Mouse (Mus musculus): ENCODE results near the gene Grk6. TPM values are rescaled to one million over a fixed set of nuclear protein-coding genes. Genes with fewer than 3 reads are reported as not detected.

Grk6 gene
- 29.1 TPM for polyA plus RNA-seq (2012; fragmentation: generic; extraction: Trizol)

DNA sequence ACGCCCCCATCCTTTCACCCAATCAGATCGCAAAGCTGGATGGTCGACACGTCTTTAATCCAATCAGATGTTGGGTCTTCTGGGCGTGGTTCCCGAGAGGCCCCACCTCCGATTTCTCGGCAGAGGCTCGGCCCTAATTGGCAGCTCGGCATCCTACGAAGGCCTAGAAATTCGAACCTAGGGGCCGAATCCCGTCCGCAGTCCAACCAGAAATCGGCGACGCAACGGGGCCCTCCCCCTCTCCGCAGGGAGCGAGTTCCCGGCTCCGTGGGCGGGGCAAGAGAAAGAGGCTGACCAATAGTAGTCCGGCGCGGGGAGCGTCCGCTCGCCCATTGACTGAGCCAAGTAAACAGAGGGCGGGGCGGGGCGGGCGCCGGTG is at the start of gene Grk6:
Gene Grk6 (plus strand): TSS at position 136 of the 379 bp plus-strand sequence.
- H3K4me2 ChIP-seq (ENCODE audit: low read depth): peak within 1 kb of the TSS; percentile 97
- H3K36me3 ChIP-seq (ENCODE audit: control insufficient read depth, insufficient read depth): no peaks in the 10 kb centered on the region
- no peak for TF ChIP-seq TCF3 (IDR thresholded peaks at IDR 0.05; ENCODE audit: insufficient read length, low read depth)
- no peak for TF ChIP-seq MYOD1 (IDR thresholded peaks at IDR 0.05; ENCODE audit: control insufficient read depth in 1 of 3, insufficient read length in 2 of 3, low read depth in 2 of 3)
- no peak for TF ChIP-seq MAX (IDR thresholded peaks at IDR 0.05; ENCODE audit: low read depth)
- TF ChIP-seq MYOG (IDR thresholded peaks at IDR 0.05; ENCODE audit: control insufficient read depth in 1 of 3, insufficient read depth in 1 of 3, insufficient read length in 2 of 3, low read depth in 2 of 3): no peak
- TF ChIP-seq REST (IDR thresholded peaks at IDR 0.05; ENCODE audit: insufficient read depth, insufficient read length): no peak
- TF ChIP-seq POLR2AphosphoS2 (IDR thresholded peaks at IDR 0.05; ENCODE audit: insufficient read length, low read depth): no peak
- TF ChIP-seq SRF (IDR thresholded peaks at IDR 0.05; ENCODE audit: control insufficient read depth, insufficient read length, low read depth): peak; percentile 54
- no peak for TF ChIP-seq CEBPB (IDR thresholded peaks at IDR 0.05; ENCODE audit: insufficient read depth, poor library complexity, severe bottlenecking)
- no peak for TF ChIP-seq TCF12 (IDR thresholded peaks at IDR 0.05; ENCODE audit: insufficient read depth, poor library complexity, severe bottlenecking)
- TF ChIP-seq USF1 (IDR thresholded peaks at IDR 0.05; ENCODE audit: low read depth): no peak
- peak; percentile 7 for TF ChIP-seq E2F4 (IDR thresholded peaks at IDR 0.05; ENCODE audit: insufficient read depth)
- H3K4me3 ChIP-seq: peak within 1 kb of the TSS; percentile 47
- peak within 1 kb of the TSS; percentile 92 for H3ac ChIP-seq (ENCODE audit: control insufficient read depth, insufficient read length)
- H3K27me3 ChIP-seq (ENCODE audit: control insufficient read depth, insufficient read depth, insufficient read length): no peaks in the 10 kb centered on the region
- peaks cover 35% of the 10 kb centered on the region for H3K79me2 ChIP-seq (ENCODE audit: control insufficient read depth, insufficient read depth)

DNA sequence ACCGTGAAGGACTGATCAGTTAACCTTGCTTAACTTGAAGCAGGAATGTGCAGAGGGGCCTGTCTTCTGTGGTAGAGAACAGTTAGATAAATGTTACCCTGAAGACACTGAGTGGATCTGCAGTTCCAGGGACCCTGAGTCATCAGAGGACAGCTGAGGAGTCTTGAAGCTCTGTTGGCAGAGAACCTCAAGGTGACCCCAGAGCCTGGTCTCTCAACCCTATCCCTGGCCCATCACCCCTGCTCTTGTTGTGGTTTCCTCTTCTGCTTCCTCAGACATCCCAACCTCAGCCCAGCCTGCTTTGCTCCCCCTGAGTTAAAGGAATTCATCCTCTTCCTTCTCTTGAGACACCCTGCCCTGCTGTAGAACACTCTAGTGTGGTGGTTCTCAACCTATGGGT is 46.8 kb upstream of the Grk6 start, which contains the start of gene Slc34a1:
Gene Slc34a1 (plus strand): TSS at position 100 of the 400 bp plus-strand sequence.
- TF ChIP-seq TCF3 (IDR thresholded peaks at IDR 0.05; ENCODE audit: insufficient read length, low read depth) (no peak), USF1 (IDR thresholded peaks at IDR 0.05; ENCODE audit: low read depth) (no peak), MYOD1 (IDR thresholded peaks at IDR 0.05; ENCODE audit: control insufficient read depth in 1 of 3, insufficient read length in 2 of 3, low read depth in 2 of 3) (peak in 1 of 3 experiments; percentile 47), E2F4 (IDR thresholded peaks at IDR 0.05; ENCODE audit: insufficient read depth) (no peak), MYOG (IDR thresholded peaks at IDR 0.05; ENCODE audit: control insufficient read depth in 1 of 3, insufficient read depth in 1 of 3, insufficient read length in 2 of 3, low read depth in 2 of 3) (peak in 1 of 3 experiments; percentile 59), MAX (IDR thresholded peaks at IDR 0.05; ENCODE audit: low read depth) (no peak)
- no peak within 1 kb of the TSS for H3ac ChIP-seq (ENCODE audit: control insufficient read depth, insufficient read length)
- no peaks in the 10 kb centered on the region for H3K36me3 ChIP-seq (ENCODE audit: control insufficient read depth, insufficient read depth)
- H3K27me3 ChIP-seq (ENCODE audit: control insufficient read depth, insufficient read depth, insufficient read length): peaks cover 38% of the 10 kb centered on the region
- H3K79me2 ChIP-seq (ENCODE audit: control insufficient read depth, insufficient read depth): no peaks in the 10 kb centered on the region
- no peak within 1 kb of the TSS for H3K4me3 ChIP-seq
- H3K4me2 ChIP-seq (ENCODE audit: low read depth): no peak within 1 kb of the TSS

GRCm38 (mm10) chr13:55399300-55400038 is 45.4 kb upstream of the Grk6 start:
- no peak overlapping the region for H3ac ChIP-seq (ENCODE audit: control insufficient read depth, insufficient read length)
- no peaks in the 10 kb centered on the region for H3K79me2 ChIP-seq (ENCODE audit: control insufficient read depth, insufficient read depth)
- no peak overlapping the region for H3K4me2 ChIP-seq (ENCODE audit: low read depth)
- H3K36me3 ChIP-seq (ENCODE audit: control insufficient read depth, insufficient read depth): no peaks in the 10 kb centered on the region
- peaks cover 42% of the 10 kb centered on the region for H3K27me3 ChIP-seq (ENCODE audit: control insufficient read depth, insufficient read depth, insufficient read length)
- TF ChIP-seq USF1 (IDR thresholded peaks at IDR 0.05; ENCODE audit: low read depth) (no peak), MYOD1 (IDR thresholded peaks at IDR 0.05; ENCODE audit: control insufficient read depth in 1 of 3, insufficient read length in 2 of 3, low read depth in 2 of 3) (peak in 1 of 3 experiments; percentile 59), MYOG (IDR thresholded peaks at IDR 0.05; ENCODE audit: control insufficient read depth in 1 of 3, insufficient read depth in 1 of 3, insufficient read length in 2 of 3, low read depth in 2 of 3) (no peak)
- no peak overlapping the region for H3K4me3 ChIP-seq

- Histone ChIP-seq H3K27me3 (ENCODE audit: control insufficient read depth, insufficient read depth, insufficient read length) (peaks cover 37% of the 10 kb centered on the region), H3K4me3 (no peak overlapping the region), H3ac (ENCODE audit: control insufficient read depth, insufficient read length) (no peak overlapping the region), H3K36me3 (ENCODE audit: control insufficient read depth, insufficient read depth) (no peaks in the 10 kb centered on the region), H3K4me2 (ENCODE audit: low read depth) (no peak overlapping the region), H3K79me2 (ENCODE audit: control insufficient read depth, insufficient read depth) (no peaks in the 10 kb centered on the region)
- TF ChIP-seq SRF (IDR thresholded peaks at IDR 0.05; ENCODE audit: control insufficient read depth, insufficient read length, low read depth) (no peak), POLR2A (IDR thresholded peaks at IDR 0.05; ENCODE audit: insufficient read length, low read depth) (no peak), CEBPB (IDR thresholded peaks at IDR 0.05; ENCODE audit: insufficient read depth, poor library complexity, severe bottlenecking) (no peak), TCF12 (IDR thresholded peaks at IDR 0.05; ENCODE audit: insufficient read depth, poor library complexity, severe bottlenecking) (no peak)
Observed at GRCm38 (mm10) chr13:55400039-55400346, 44.9 kb upstream of the Grk6 start.

DNA sequence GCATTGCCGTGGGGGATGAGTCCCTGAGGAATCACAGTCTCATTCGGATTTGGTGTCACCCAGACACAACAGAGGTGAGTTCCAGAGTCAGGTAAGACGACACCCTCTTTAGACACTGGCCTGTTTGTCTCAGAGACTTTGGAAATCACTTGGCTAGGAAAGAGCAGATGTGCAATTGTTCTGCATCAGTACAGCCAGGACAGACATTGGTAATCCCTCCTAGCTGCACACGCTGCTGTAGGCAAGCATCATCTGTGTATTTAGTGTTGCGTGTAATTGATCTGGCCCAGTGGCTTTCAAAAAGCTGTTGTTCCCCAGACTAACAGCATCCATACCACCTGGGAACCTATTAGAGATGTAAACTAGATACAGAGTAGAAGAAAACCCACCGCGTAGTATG is 41.6 kb upstream of the Grk6 start:
- H3K36me3 ChIP-seq (ENCODE audit: control insufficient read depth, insufficient read depth): no peaks in the 10 kb centered on the region
- H3K79me2 ChIP-seq (ENCODE audit: control insufficient read depth, insufficient read depth): no peaks in the 10 kb centered on the region
- H3K27me3 ChIP-seq (ENCODE audit: control insufficient read depth, insufficient read depth, insufficient read length): peaks cover 42% of the 10 kb centered on the region
- no peak overlapping the region for H3ac ChIP-seq (ENCODE audit: control insufficient read depth, insufficient read length)
- H3K4me3 ChIP-seq: no peak overlapping the region
- no peak overlapping the region for H3K4me2 ChIP-seq (ENCODE audit: low read depth)
- TF ChIP-seq MAX (IDR thresholded peaks at IDR 0.05; ENCODE audit: low read depth): no peak
- no peak for TF ChIP-seq USF1 (IDR thresholded peaks at IDR 0.05; ENCODE audit: low read depth)
- no peak for TF ChIP-seq MYOD1 (IDR thresholded peaks at IDR 0.05; ENCODE audit: control insufficient read depth in 1 of 3, insufficient read length in 2 of 3, low read depth in 2 of 3)
- no peak for TF ChIP-seq POLR2A (IDR thresholded peaks at IDR 0.05; ENCODE audit: insufficient read length, low read depth)
- TF ChIP-seq E2F4 (IDR thresholded peaks at IDR 0.05; ENCODE audit: insufficient read depth): no peak
- TF ChIP-seq REST (IDR thresholded peaks at IDR 0.05; ENCODE audit: insufficient read depth, insufficient read length): no peak
- no peak for TF ChIP-seq TCF3 (IDR thresholded peaks at IDR 0.05; ENCODE audit: insufficient read length, low read depth)
- no peak for TF ChIP-seq SRF (IDR thresholded peaks at IDR 0.05; ENCODE audit: control insufficient read depth, insufficient read length, low read depth)
- no peak for TF ChIP-seq CEBPB (IDR thresholded peaks at IDR 0.05; ENCODE audit: insufficient read depth, poor library complexity, severe bottlenecking)
- TF ChIP-seq TCF12 (IDR thresholded peaks at IDR 0.05; ENCODE audit: insufficient read depth, poor library complexity, severe bottlenecking): no peak
- TF ChIP-seq POLR2AphosphoS2 (IDR thresholded peaks at IDR 0.05; ENCODE audit: insufficient read length, low read depth): no peak
- TF ChIP-seq MYOG (IDR thresholded peaks at IDR 0.05; ENCODE audit: control insufficient read depth in 1 of 3, insufficient read depth in 1 of 3, insufficient read length in 2 of 3, low read depth in 2 of 3): no peak

Measured in myocyte (in vitro differentiated cells).